ENCODE assay signal across 17 mouse cellular contexts in genomic region chr3:89330346-89330745, GRCm38 (mm10). TPM values are rescaled to one million over a fixed set of nuclear protein-coding genes. Genes with fewer than 3 reads are reported as not detected.
DNase-seq lines count a peak whose midpoint lies in the region; ATAC-seq lines count a peak whose summit lies in the region.
"Had no signal": no experiment of that assay in that cellular context is flagged by ENCODE, and none has a peak within 500 bp of the region (broad histone marks: within the 10 kb centered on the region; RNA-seq: fewer than 3 reads in every experiment).

No protein-coding gene starts in this region.

- no peak for ATAC-seq in forebrain, embryonic 12.5 days (ENCODE audit: low FRiP score)
- no peak for ATAC-seq in forebrain, embryonic 16.5 days
- no peak for ATAC-seq in hindbrain, embryonic 11.5 days (ENCODE audit: low FRiP score)
- no peak for ATAC-seq in hindbrain, embryonic 16.5 days
- no peak for ATAC-seq in midbrain, embryonic 11.5 days (ENCODE audit: low FRiP score)
- no peak for ATAC-seq in midbrain, embryonic 15.5 days (replicated peaks)
- no peak for ATAC-seq in neural tube, embryonic 13.5 days (ENCODE audit: low read depth)
- no peak for ATAC-seq in neural tube, embryonic 15.5 days (ENCODE audit: low FRiP score)
- ATAC-seq: intestine, embryonic 16.5 days had no signal

- no peak overlapping the region for H3K4me3 ChIP-seq in forebrain, embryonic 12.5 days (replicated peaks)
- no peak overlapping the region for H3K4me3 ChIP-seq in forebrain, embryonic 16.5 days (replicated peaks; ENCODE audit: low read length)
- H3K4me3 ChIP-seq in hindbrain, embryonic 11.5 days (ENCODE audit: low read depth, low read length): no peak overlapping the region
- no peak overlapping the region for H3K4me3 ChIP-seq in hindbrain, embryonic 16.5 days (ENCODE audit: low read length)
- no peak overlapping the region for H3K4me3 ChIP-seq in midbrain, embryonic 11.5 days (ENCODE audit: low read depth, low read length)
- no peak overlapping the region for H3K4me3 ChIP-seq in midbrain, embryonic 15.5 days
- H3K4me3 ChIP-seq in neural tube, embryonic 13.5 days: no peak overlapping the region
- H3K4me3 ChIP-seq in neural tube, embryonic 15.5 days (replicated peaks): no peak overlapping the region
- H3K4me3 ChIP-seq: heart, embryonic 13.5 days had no signal

- H3K9ac ChIP-seq in forebrain, embryonic 12.5 days: no peak overlapping the region
- H3K9ac ChIP-seq in forebrain, embryonic 16.5 days (replicated peaks; ENCODE audit: low read depth, low read length): no peak overlapping the region
- no peak overlapping the region for H3K9ac ChIP-seq in hindbrain, embryonic 11.5 days (ENCODE audit: low read depth, low read length)
- H3K9ac ChIP-seq in hindbrain, embryonic 16.5 days (ENCODE audit: low read depth, low read length): no peak overlapping the region
- H3K9ac ChIP-seq in midbrain, embryonic 11.5 days (ENCODE audit: low read length): no peak overlapping the region
- no peak overlapping the region for H3K9ac ChIP-seq in midbrain, embryonic 15.5 days
- no peak overlapping the region for H3K9ac ChIP-seq in neural tube, embryonic 13.5 days
- H3K9ac ChIP-seq in neural tube, embryonic 15.5 days (replicated peaks): no peak overlapping the region
- H3K9ac ChIP-seq: heart, embryonic 13.5 days had no signal

- H3K27ac ChIP-seq in forebrain, embryonic 12.5 days: peak overlapping the region; percentile 19
- H3K27ac ChIP-seq in forebrain, embryonic 16.5 days (ENCODE audit: low read length): no peak overlapping the region
- no peak overlapping the region for H3K27ac ChIP-seq in hindbrain, embryonic 11.5 days (ENCODE audit: low read depth, low read length)
- H3K27ac ChIP-seq in hindbrain, embryonic 16.5 days (ENCODE audit: low read depth, low read length): no peak overlapping the region
- H3K27ac ChIP-seq in midbrain, embryonic 11.5 days (ENCODE audit: low read depth, low read length): no peak overlapping the region
- H3K27ac ChIP-seq in midbrain, embryonic 15.5 days: no peak overlapping the region
- H3K27ac ChIP-seq in neural tube, embryonic 13.5 days (replicated peaks): peak overlapping the region; percentile 28; the same call in 1 of the 2 replicates
- no peak overlapping the region for H3K27ac ChIP-seq in neural tube, embryonic 15.5 days (replicated peaks)
- H3K27ac ChIP-seq: embryonic facial prominence, embryonic 10.5 days; heart, embryonic 13.5 days had no signal

- peaks cover 40% of the 10 kb centered on the region for H3K4me1 ChIP-seq in forebrain, embryonic 12.5 days
- peaks cover 24% of the 10 kb centered on the region for H3K4me1 ChIP-seq in forebrain, embryonic 16.5 days (replicated peaks; ENCODE audit: control insufficient read depth, insufficient read depth, low read length)
- H3K4me1 ChIP-seq in hindbrain, embryonic 11.5 days (replicated peaks; ENCODE audit: control insufficient read depth, insufficient read depth, low read length): peaks cover 17% of the 10 kb centered on the region
- H3K4me1 ChIP-seq in hindbrain, embryonic 16.5 days (ENCODE audit: control insufficient read depth, insufficient read depth, low read depth, low read length): peaks cover 9% of the 10 kb centered on the region
- peaks cover 26% of the 10 kb centered on the region for H3K4me1 ChIP-seq in midbrain, embryonic 11.5 days (ENCODE audit: control insufficient read depth, insufficient read depth, low read length)
- H3K4me1 ChIP-seq in midbrain, embryonic 15.5 days: peaks cover 34% of the 10 kb centered on the region
- peaks cover 60% of the 10 kb centered on the region for H3K4me1 ChIP-seq in neural tube, embryonic 13.5 days (replicated peaks)
- peaks cover 40% of the 10 kb centered on the region for H3K4me1 ChIP-seq in neural tube, embryonic 15.5 days

- DNase-seq in hindbrain, embryonic 11.5 days (ENCODE audit: low spot score): no peak
- DNase-seq in midbrain, embryonic 11.5 days (ENCODE audit: low spot score, missing footprints): peak; percentile 79
- DNase-seq: cerebellum, adult 11-12 months; cerebellum, adult 9-11 months; gastrocnemius, postnatal 36 days; heart, adult 11 months; heart, postnatal 36 days had no signal

- H3K9me3 ChIP-seq in forebrain, embryonic 12.5 days: no peaks in the 10 kb centered on the region
- H3K9me3 ChIP-seq in forebrain, embryonic 16.5 days (ENCODE audit: control insufficient read depth, low read length): no peaks in the 10 kb centered on the region
- H3K9me3 ChIP-seq in hindbrain, embryonic 11.5 days (ENCODE audit: control insufficient read depth, low read length): no peaks in the 10 kb centered on the region
- H3K9me3 ChIP-seq in hindbrain, embryonic 16.5 days (ENCODE audit: control insufficient read depth, low read length): no peaks in the 10 kb centered on the region
- no peaks in the 10 kb centered on the region for H3K9me3 ChIP-seq in midbrain, embryonic 11.5 days (ENCODE audit: control insufficient read depth, low read length)
- H3K9me3 ChIP-seq in midbrain, embryonic 15.5 days: no peaks in the 10 kb centered on the region
- no peaks in the 10 kb centered on the region for H3K9me3 ChIP-seq in neural tube, embryonic 13.5 days
- no peaks in the 10 kb centered on the region for H3K9me3 ChIP-seq in neural tube, embryonic 15.5 days (replicated peaks)
- H3K9me3 ChIP-seq: embryonic facial prominence, embryonic 10.5 days; heart, embryonic 13.5 days had no signal

- H3K36me3 ChIP-seq in forebrain, embryonic 12.5 days (replicated peaks): peaks cover 24% of the 10 kb centered on the region
- no peaks in the 10 kb centered on the region for H3K36me3 ChIP-seq in forebrain, embryonic 16.5 days (ENCODE audit: control insufficient read depth, insufficient read depth)
- 0 out of 2 replicates have a peak, but pooled peaks cover 6% of the 10 kb centered on the region for H3K36me3 ChIP-seq in hindbrain, embryonic 11.5 days (ENCODE audit: control insufficient read depth, insufficient read depth, low read length)
- no peaks in the 10 kb centered on the region for H3K36me3 ChIP-seq in hindbrain, embryonic 16.5 days (ENCODE audit: control insufficient read depth, insufficient read depth, low read length)
- H3K36me3 ChIP-seq in midbrain, embryonic 11.5 days (ENCODE audit: control insufficient read depth, insufficient read depth, low read length): no peaks in the 10 kb centered on the region
- H3K36me3 ChIP-seq in midbrain, embryonic 15.5 days (replicated peaks): no peaks in the 10 kb centered on the region
- H3K36me3 ChIP-seq in neural tube, embryonic 13.5 days: peaks cover 11% of the 10 kb centered on the region
- H3K36me3 ChIP-seq in neural tube, embryonic 15.5 days: no peaks in the 10 kb centered on the region

- H3K27me3 ChIP-seq in forebrain, embryonic 12.5 days: peaks cover 14% of the 10 kb centered on the region; the same call in 1 of the 2 replicates
- H3K27me3 ChIP-seq in forebrain, embryonic 16.5 days (replicated peaks; ENCODE audit: control insufficient read depth, insufficient read depth, low read length): no peaks in the 10 kb centered on the region
- no peaks in the 10 kb centered on the region for H3K27me3 ChIP-seq in hindbrain, embryonic 11.5 days (ENCODE audit: control insufficient read depth, insufficient read depth, low read length)
- no peaks in the 10 kb centered on the region for H3K27me3 ChIP-seq in hindbrain, embryonic 16.5 days (replicated peaks; ENCODE audit: control insufficient read depth, insufficient read depth, low read length)
- peaks cover 14% of the 10 kb centered on the region; the same call in 1 of the 2 replicates for H3K27me3 ChIP-seq in midbrain, embryonic 11.5 days (ENCODE audit: control insufficient read depth, insufficient read depth, low read length)
- no peaks in the 10 kb centered on the region for H3K27me3 ChIP-seq in midbrain, embryonic 15.5 days (replicated peaks)
- no peaks in the 10 kb centered on the region for H3K27me3 ChIP-seq in neural tube, embryonic 13.5 days
- no peaks in the 10 kb centered on the region for H3K27me3 ChIP-seq in neural tube, embryonic 15.5 days (replicated peaks)

- no peak overlapping the region for H3K4me2 ChIP-seq in forebrain, embryonic 12.5 days
- H3K4me2 ChIP-seq in forebrain, embryonic 16.5 days (ENCODE audit: low read length): no peak overlapping the region
- H3K4me2 ChIP-seq in hindbrain, embryonic 11.5 days (replicated peaks; ENCODE audit: low read depth, low read length): peak overlapping the region; percentile 5; the same call in 1 of the 2 replicates
- no peak overlapping the region for H3K4me2 ChIP-seq in hindbrain, embryonic 16.5 days (ENCODE audit: low read length)
- H3K4me2 ChIP-seq in midbrain, embryonic 11.5 days: no peak overlapping the region
- no peak overlapping the region for H3K4me2 ChIP-seq in midbrain, embryonic 15.5 days
- H3K4me2 ChIP-seq in neural tube, embryonic 13.5 days: no peak overlapping the region
- H3K4me2 ChIP-seq in neural tube, embryonic 15.5 days: no peak overlapping the region
- H3K4me2 ChIP-seq: heart, embryonic 13.5 days had no signal

- 47% methylated on average over 3 of the region's 3 CpGs for WGBS in forebrain, embryonic 12.5 days
- WGBS in forebrain, embryonic 16.5 days: 31% methylated on average over 3 of the region's 3 CpGs
- 50% methylated on average over 3 of the region's 3 CpGs for WGBS in hindbrain, embryonic 11.5 days
- 34% methylated on average over 3 of the region's 3 CpGs for WGBS in hindbrain, embryonic 16.5 days
- 71% methylated on average over 3 of the region's 3 CpGs for WGBS in midbrain, embryonic 11.5 days
- WGBS in midbrain, embryonic 15.5 days: 34% methylated on average over 3 of the region's 3 CpGs
- 24% methylated on average over 3 of the region's 3 CpGs for WGBS in neural tube, embryonic 13.5 days
- 36% methylated on average over 3 of the region's 3 CpGs for WGBS in neural tube, embryonic 15.5 days

RNA-seq across cellular contexts. Expression of gene Efna4, which starts 7.5 kb away (rescaled TPM):
- polyA plus RNA-seq in forebrain, embryonic 12.5 days (2016; fragmentation: Nextera tagmentation; extraction: Ambion mirVana): 17.1 and 20.0 TPM in 2 replicates
- polyA plus RNA-seq in forebrain, embryonic 16.5 days (2015; fragmentation: Nextera tagmentation; extraction: Ambion mirVana): 14.1 and 16.7 TPM in 2 replicates
- 18.9 and 20.6 TPM in 2 replicates for polyA plus RNA-seq in hindbrain, embryonic 11.5 days (2014; fragmentation: Nextera tagmentation; extraction: Ambion mirVana)
- polyA plus RNA-seq in hindbrain, embryonic 16.5 days (2015; fragmentation: Nextera tagmentation; extraction: Ambion mirVana): 3.9 and 5.0 TPM in 2 replicates
- 15.3 and 17.5 TPM in 2 replicates for polyA plus RNA-seq in midbrain, embryonic 11.5 days (2014; fragmentation: Nextera tagmentation; extraction: Ambion mirVana)
- polyA plus RNA-seq in midbrain, embryonic 15.5 days (2015; fragmentation: Nextera tagmentation; extraction: Ambion mirVana): 4.3 and 5.8 TPM in 2 replicates
- 8.5 and 10.7 TPM in 2 replicates for polyA plus RNA-seq in neural tube, embryonic 13.5 days (2015; fragmentation: Nextera tagmentation; extraction: Ambion mirVana)
- polyA plus RNA-seq in neural tube, embryonic 15.5 days (2015; fragmentation: Nextera tagmentation; extraction: Ambion mirVana): 3.0 and 5.9 TPM in 2 replicates

RNA-seq across cellular contexts. Expression of gene Efna3, which starts 7.6 kb away (rescaled TPM):
- 11.9 and 14.9 TPM in 2 replicates for polyA plus RNA-seq in forebrain, embryonic 12.5 days (2016; fragmentation: Nextera tagmentation; extraction: Ambion mirVana)
- polyA plus RNA-seq in forebrain, embryonic 16.5 days (2015; fragmentation: Nextera tagmentation; extraction: Ambion mirVana): 55.3 and 55.8 TPM in 2 replicates
- 13.8 TPM in 2 replicates for polyA plus RNA-seq in hindbrain, embryonic 11.5 days (2014; fragmentation: Nextera tagmentation; extraction: Ambion mirVana)
- 77.9 and 78.0 TPM in 2 replicates for polyA plus RNA-seq in hindbrain, embryonic 16.5 days (2015; fragmentation: Nextera tagmentation; extraction: Ambion mirVana)
- polyA plus RNA-seq in midbrain, embryonic 11.5 days (2014; fragmentation: Nextera tagmentation; extraction: Ambion mirVana): 4.6 and 6.4 TPM in 2 replicates
- polyA plus RNA-seq in midbrain, embryonic 15.5 days (2015; fragmentation: Nextera tagmentation; extraction: Ambion mirVana): 40.5 and 43.0 TPM in 2 replicates
- polyA plus RNA-seq in neural tube, embryonic 13.5 days (2015; fragmentation: Nextera tagmentation; extraction: Ambion mirVana): 87.4 and 90.1 TPM in 2 replicates
- 95.8 and 107 TPM in 2 replicates for polyA plus RNA-seq in neural tube, embryonic 15.5 days (2015; fragmentation: Nextera tagmentation; extraction: Ambion mirVana)

RNA-seq across cellular contexts. Expression of gene Adam15, which starts 19.4 kb away (rescaled TPM):
- 22.7 and 28.2 TPM in 2 replicates for polyA plus RNA-seq in forebrain, embryonic 12.5 days (2016; fragmentation: Nextera tagmentation; extraction: Ambion mirVana)
- polyA plus RNA-seq in forebrain, embryonic 16.5 days (2015; fragmentation: Nextera tagmentation; extraction: Ambion mirVana): 40.4 and 55.2 TPM in 2 replicates
- 17.8 TPM in 2 replicates for polyA plus RNA-seq in hindbrain, embryonic 11.5 days (2014; fragmentation: Nextera tagmentation; extraction: Ambion mirVana)
- polyA plus RNA-seq in hindbrain, embryonic 16.5 days (2015; fragmentation: Nextera tagmentation; extraction: Ambion mirVana): 74.6 and 84.1 TPM in 2 replicates
- 17.0 and 18.7 TPM in 2 replicates for polyA plus RNA-seq in midbrain, embryonic 11.5 days (2014; fragmentation: Nextera tagmentation; extraction: Ambion mirVana)
- 59.5 and 62.2 TPM in 2 replicates for polyA plus RNA-seq in midbrain, embryonic 15.5 days (2015; fragmentation: Nextera tagmentation; extraction: Ambion mirVana)
- polyA plus RNA-seq in neural tube, embryonic 13.5 days (2015; fragmentation: Nextera tagmentation; extraction: Ambion mirVana): 48.8 and 54.0 TPM in 2 replicates
- 69.9 and 71.9 TPM in 2 replicates for polyA plus RNA-seq in neural tube, embryonic 15.5 days (2015; fragmentation: Nextera tagmentation; extraction: Ambion mirVana)

RNA-seq across cellular contexts. Expression of gene Dcst2, which starts 31.4 kb away (rescaled TPM):
- polyA plus RNA-seq in forebrain, embryonic 12.5 days (2016; fragmentation: Nextera tagmentation; extraction: Ambion mirVana): 0.13 and 0.22 TPM in 2 replicates
- 0.27 TPM in 1 of 2 replicates, not detected in the other for polyA plus RNA-seq in forebrain, embryonic 16.5 days (2015; fragmentation: Nextera tagmentation; extraction: Ambion mirVana)
- polyA plus RNA-seq in hindbrain, embryonic 11.5 days (2014; fragmentation: Nextera tagmentation; extraction: Ambion mirVana): 0.14 and 0.27 TPM in 2 replicates
- 0.10 and 0.11 TPM in 2 replicates for polyA plus RNA-seq in hindbrain, embryonic 16.5 days (2015; fragmentation: Nextera tagmentation; extraction: Ambion mirVana)
- 0.33 TPM in 1 of 2 replicates, not detected in the other for polyA plus RNA-seq in midbrain, embryonic 11.5 days (2014; fragmentation: Nextera tagmentation; extraction: Ambion mirVana)
- polyA plus RNA-seq in midbrain, embryonic 15.5 days (2015; fragmentation: Nextera tagmentation; extraction: Ambion mirVana): 0.14 and 0.17 TPM in 2 replicates
- polyA plus RNA-seq in neural tube, embryonic 13.5 days (2015; fragmentation: Nextera tagmentation; extraction: Ambion mirVana): 0.17 TPM in 1 of 2 replicates, not detected in the other
- polyA plus RNA-seq in neural tube, embryonic 15.5 days (2015; fragmentation: Nextera tagmentation; extraction: Ambion mirVana): 0.18 and 0.26 TPM in 2 replicates
- polyA plus RNA-seq: embryonic facial prominence, embryonic 14.5 days; heart, embryonic 13.5 days had no signal

RNA-seq across cellular contexts. Expression of gene Dcst1, which starts 34.7 kb away (rescaled TPM):
- 0.36 and 0.54 TPM in 2 replicates for polyA plus RNA-seq in forebrain, embryonic 12.5 days (2016; fragmentation: Nextera tagmentation; extraction: Ambion mirVana)
- 1.2 and 1.3 TPM in 2 replicates for polyA plus RNA-seq in forebrain, embryonic 16.5 days (2015; fragmentation: Nextera tagmentation; extraction: Ambion mirVana)
- polyA plus RNA-seq in hindbrain, embryonic 11.5 days (2014; fragmentation: Nextera tagmentation; extraction: Ambion mirVana): 0.28 and 0.63 TPM in 2 replicates
- polyA plus RNA-seq in hindbrain, embryonic 16.5 days (2015; fragmentation: Nextera tagmentation; extraction: Ambion mirVana): 0.66 and 1.1 TPM in 2 replicates
- 0.23 and 0.40 TPM in 2 replicates for polyA plus RNA-seq in midbrain, embryonic 11.5 days (2014; fragmentation: Nextera tagmentation; extraction: Ambion mirVana)
- 0.89 and 0.99 TPM in 2 replicates for polyA plus RNA-seq in midbrain, embryonic 15.5 days (2015; fragmentation: Nextera tagmentation; extraction: Ambion mirVana)
- polyA plus RNA-seq in neural tube, embryonic 13.5 days (2015; fragmentation: Nextera tagmentation; extraction: Ambion mirVana): 0.88 and 1.1 TPM in 2 replicates
- 0.86 and 1.2 TPM in 2 replicates for polyA plus RNA-seq in neural tube, embryonic 15.5 days (2015; fragmentation: Nextera tagmentation; extraction: Ambion mirVana)

Comparison
In these comparisons a context has a peak if more than half of its experiments do, and no peak if none do; other contexts are left out.
1. H3K27ac ChIP-seq: peak in forebrain, embryonic 12.5 days (single experiment) and neural tube, embryonic 13.5 days (single experiment); none in forebrain, embryonic 16.5 days (single experiment), hindbrain, embryonic 11.5 days (single experiment), hindbrain, embryonic 16.5 days (single experiment), midbrain, embryonic 11.5 days (single experiment), midbrain, embryonic 15.5 days (single experiment) and neural tube, embryonic 15.5 days (single experiment).